23 mouse cellular contexts compared by ENCODE assay signal in the genomic region with DNA sequence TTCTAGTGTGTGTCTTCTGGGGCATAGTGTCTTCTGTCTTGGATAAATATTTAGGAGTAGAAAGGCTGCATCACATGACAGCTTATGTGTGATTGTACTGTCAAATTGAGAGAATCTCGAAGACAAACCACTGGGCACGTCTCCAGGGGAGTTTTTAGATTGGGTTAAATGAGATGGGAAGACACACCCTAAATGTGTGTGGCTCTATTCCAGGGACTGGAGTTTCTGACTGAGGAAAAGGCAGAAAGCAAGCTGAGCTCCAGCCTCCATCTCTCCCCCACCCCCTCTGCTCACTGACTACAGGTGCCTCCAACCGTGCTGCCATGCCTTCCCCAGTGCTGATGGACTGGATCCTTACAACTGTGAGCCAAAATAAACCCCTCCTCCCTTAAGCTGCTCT. TPM values are rescaled to one million over a fixed set of nuclear protein-coding genes. Genes with fewer than 3 reads are reported as not detected.
DNase-seq lines count a peak whose midpoint lies in the region; TF ChIP-seq lines count a peak whose summit lies in the region.
"Had no signal": no experiment of that assay in that cellular context is flagged by ENCODE, and none has a peak within 500 bp of the region (broad histone marks: within the 10 kb centered on the region; RNA-seq: fewer than 3 reads in every experiment).

No protein-coding gene starts in this region.

- TF ChIP-seq CTCF in testis, adult 2 months (IDR thresholded peaks at IDR 0.05; ENCODE audit: control insufficient read depth, insufficient read depth, insufficient replicate concordance, low read depth, low read length): no peak

- H3K36me3 ChIP-seq in testis, adult 2 months (ENCODE audit: control insufficient read depth, insufficient read depth, low read length): no peaks in the 10 kb centered on the region
- H3K36me3 ChIP-seq: forebrain, embryonic 15.5 days; G1E; hindbrain, embryonic 12.5 days; kidney, embryonic 15.5 days; liver, embryonic 12.5 days; midbrain, embryonic 10.5 days had no signal

- peak; percentile 6 for DNase-seq in gastrocnemius, postnatal 25 days
- no peak for DNase-seq in gastrocnemius, postnatal 14 days
- peak; percentile 7 for DNase-seq in kidney, postnatal 10 days
- no peak for DNase-seq in kidney, postnatal 4 days
- DNase-seq in testis, postnatal 14 days (ENCODE audit: low spot score): no peak
- DNase-seq in thymus, postnatal 25 days: no peak
- DNase-seq: adrenal gland, adult 8-10 months; cerebellum, adult 9-11 months; left cerebral cortex, postnatal 4 days; lung, postnatal 14 days; right cerebral cortex, adult 18-20 months had no signal

- TF ChIP-seq POLR2A in testis, adult 2 months (IDR thresholded peaks at IDR 0.05; ENCODE audit: control insufficient read depth, low read depth, low read length): no peak

- H3K4me3 ChIP-seq in testis, adult 2 months (ENCODE audit: control insufficient read depth, low read depth, low read length): peak overlapping the region; percentile 25
- H3K4me3 ChIP-seq: forebrain, embryonic 15.5 days; hindbrain, embryonic 12.5 days; kidney, embryonic 15.5 days; liver, embryonic 12.5 days; midbrain, embryonic 10.5 days had no signal

- no peaks in the 10 kb centered on the region for H3K4me1 ChIP-seq in testis, adult 2 months (ENCODE audit: control insufficient read depth, insufficient read depth, low read length)
- H3K4me1 ChIP-seq: forebrain, embryonic 15.5 days; kidney, embryonic 15.5 days; liver, embryonic 12.5 days had no signal

- no peaks in the 10 kb centered on the region for H3K27me3 ChIP-seq in testis, adult 2 months (ENCODE audit: control insufficient read depth, insufficient read depth, low read length)
- H3K27me3 ChIP-seq: forebrain, embryonic 15.5 days; hindbrain, embryonic 12.5 days; kidney, embryonic 15.5 days; liver, embryonic 12.5 days had no signal

- no peak overlapping the region for H3K27ac ChIP-seq in testis, adult 2 months (ENCODE audit: control insufficient read depth, insufficient read depth, low read depth, low read length)
- H3K27ac ChIP-seq: hindbrain, embryonic 12.5 days; kidney, embryonic 15.5 days; liver, embryonic 12.5 days; midbrain, embryonic 10.5 days had no signal

- intact Hi-C loops in gastrocnemius, postnatal 14 days (cut with DNase I; ENCODE audit: low total_unique reads): no loop called here

RNA-seq across cellular contexts. Expression of a gene that starts 11.9 kb away (rescaled TPM):
- total RNA-seq in gastrocnemius, postnatal 25 days (2021): not detected
- total RNA-seq in gastrocnemius, postnatal 14 days (2021): under 1 TPM in 1 of 2 experiments, not detected in 1; 0.31 TPM
- polyA plus RNA-seq in testis, adult 2 months (2012; rRNA removed): 0.12 and 1.2 TPM in 2 replicates
- total RNA-seq: adrenal gland, adult 8-10 months; layer of hippocampus, postnatal 14 days; left cerebral cortex, postnatal 4 days had no signal
- polyA plus RNA-seq: G1E; midbrain, embryonic 10.5 days had no signal

RNA-seq across cellular contexts. Expression of a gene that starts 17.2 kb away (rescaled TPM):
- 100 to 1,000 TPM; 143 to 163 TPM for total RNA-seq in gastrocnemius, postnatal 25 days (2021)
- 100 to 1,000 TPM; 202 to 236 TPM for total RNA-seq in gastrocnemius, postnatal 14 days (2021)
- 0.63 and 1.3 TPM in 2 replicates for polyA plus RNA-seq in testis, adult 2 months (2012; rRNA removed)
- polyA plus RNA-seq: G1E had no signal

RNA-seq across cellular contexts. Expression of a gene that starts 28.4 kb away (rescaled TPM):
- not detected for total RNA-seq in gastrocnemius, postnatal 25 days (2021)
- total RNA-seq in gastrocnemius, postnatal 14 days (2021): not detected
- polyA plus RNA-seq in testis, adult 2 months (2012; rRNA removed): not detected in 2 replicates
- total RNA-seq: adrenal gland, adult 8-10 months; G1E; layer of hippocampus, postnatal 14 days; left cerebral cortex, postnatal 4 days had no signal
- polyA plus RNA-seq: forebrain, embryonic 15.5 days; G1E; gonadal fat pad, adult 2 months; hindbrain, embryonic 12.5 days; intestine, embryonic 14.5 days; kidney, embryonic 15.5 days; liver, embryonic 12.5 days; midbrain, embryonic 10.5 days; stomach, embryonic 14.5 days; urinary bladder, adult 2 months had no signal

Comparison
In these comparisons a context has a peak if more than half of its experiments do, and no peak if none do; other contexts are left out.
1. DNase-seq: peak in gastrocnemius, postnatal 25 days (single experiment) and kidney, postnatal 10 days (single experiment); none in gastrocnemius, postnatal 14 days (single experiment), kidney, postnatal 4 days (0 of 2), testis, postnatal 14 days (single experiment) and thymus, postnatal 25 days (single experiment).